Mouse (Mus musculus): ENCODE data around the gene Kcnip2. TPM values are rescaled to one million over a fixed set of nuclear protein-coding genes. Genes with fewer than 3 reads are reported as not detected.

The Kcnip2 gene
- polyA plus RNA-seq, 1 experiment from 2014 or later = 19.2 TPM

GRCm38 (mm10) chr19:45803408-45803807 is 12.5 kb downstream of the Kcnip2 start:
- Histone ChIP-seq H3K27me3 (replicated peaks; ENCODE audit: control insufficient read depth, insufficient read depth, low read length) (no peaks in the 10 kb centered on the region), H3K4me2 (ENCODE audit: low read length) (no peak overlapping the region), H3K9ac (ENCODE audit: low read depth, low read length) (0 out of 2 replicates have a peak overlapping the region, but pooled peaks have one; percentile 17), H3K4me3 (ENCODE audit: low read length) (no peak overlapping the region), H3K4me1 (ENCODE audit: control insufficient read depth, insufficient read depth, low read depth, low read length) (no peaks in the 10 kb centered on the region), H3K36me3 (ENCODE audit: control insufficient read depth, insufficient read depth, low read length) (no peaks in the 10 kb centered on the region), H3K9me3 (ENCODE audit: control insufficient read depth, low read length) (no peaks in the 10 kb centered on the region), H3K27ac (ENCODE audit: low read depth, low read length) (no peak overlapping the region)
- 19% methylated on average over 4 of the region's 4 CpGs for WGBS
- no peak for ATAC-seq

- H3K4me3 ChIP-seq (ENCODE audit: low read length) = no peak overlapping the region
- H3K27ac ChIP-seq (ENCODE audit: low read depth, low read length) = no peak overlapping the region
- ATAC-seq = no peak
- no peaks in the 10 kb centered on the region for H3K27me3 ChIP-seq (replicated peaks; ENCODE audit: control insufficient read depth, insufficient read depth, low read length)
- WGBS = 68% methylated on average over 4 of the region's 4 CpGs
- no peaks in the 10 kb centered on the region for H3K36me3 ChIP-seq (ENCODE audit: control insufficient read depth, insufficient read depth, low read length)
- no peaks in the 10 kb centered on the region for H3K4me1 ChIP-seq (ENCODE audit: control insufficient read depth, insufficient read depth, low read depth, low read length)
- H3K9me3 ChIP-seq (ENCODE audit: control insufficient read depth, low read length) = no peaks in the 10 kb centered on the region
- no peak overlapping the region for H3K4me2 ChIP-seq (ENCODE audit: low read length)
- H3K9ac ChIP-seq (ENCODE audit: low read depth, low read length) = no peak overlapping the region
Observed at GRCm38 (mm10) chr19:45802702-45803101, 13.2 kb downstream of the Kcnip2 start.

- no peak for ATAC-seq
- H3K27me3 ChIP-seq (replicated peaks; ENCODE audit: control insufficient read depth, insufficient read depth, low read length) = no peaks in the 10 kb centered on the region
- WGBS = 78% methylated on average over 15 of the region's 15 CpGs
Observed at GRCm38 (mm10) chr19:45796879-45797278, 19.0 kb downstream of the Kcnip2 start.

GRCm38 (mm10) chr19:45796061-45796556 is 19.8 kb downstream of the Kcnip2 start:
- Histone ChIP-seq H3K4me2 (ENCODE audit: low read length) (peak overlapping the region; percentile 33), H3K9ac (ENCODE audit: low read depth, low read length) (no peak overlapping the region), H3K9me3 (ENCODE audit: control insufficient read depth, low read length) (no peaks in the 10 kb centered on the region), H3K27me3 (replicated peaks; ENCODE audit: control insufficient read depth, insufficient read depth, low read length) (no peaks in the 10 kb centered on the region), H3K4me1 (ENCODE audit: control insufficient read depth, insufficient read depth, low read depth, low read length) (no peaks in the 10 kb centered on the region), H3K4me3 (ENCODE audit: low read length) (no peak overlapping the region), H3K36me3 (ENCODE audit: control insufficient read depth, insufficient read depth, low read length) (no peaks in the 10 kb centered on the region), H3K27ac (ENCODE audit: low read depth, low read length) (no peak overlapping the region)
- 13% methylated on average over 15 of the region's 15 CpGs for WGBS
- no peak for ATAC-seq

More at GRCm38 (mm10) chr19:45796879-45797278, 19.0 kb downstream of the Kcnip2 start:
- Histone ChIP-seq H3K4me2 (ENCODE audit: low read length) (no peak overlapping the region), H3K9ac (ENCODE audit: low read depth, low read length) (no peak overlapping the region), H3K36me3 (ENCODE audit: control insufficient read depth, insufficient read depth, low read length) (no peaks in the 10 kb centered on the region), H3K9me3 (ENCODE audit: control insufficient read depth, low read length) (no peaks in the 10 kb centered on the region), H3K27ac (ENCODE audit: low read depth, low read length) (no peak overlapping the region), H3K4me3 (ENCODE audit: low read length) (no peak overlapping the region), H3K4me1 (ENCODE audit: control insufficient read depth, insufficient read depth, low read depth, low read length) (no peaks in the 10 kb centered on the region)

GRCm38 (mm10) chr19:45795406-45795944 is 20.4 kb downstream of the Kcnip2 start:
- H3K9ac ChIP-seq (ENCODE audit: low read depth, low read length) = no peak overlapping the region
- no peak overlapping the region for H3K4me3 ChIP-seq (ENCODE audit: low read length)
- H3K4me2 ChIP-seq (ENCODE audit: low read length) = no peak overlapping the region; the same call in 1 of the 2 replicates
- no peak overlapping the region for H3K27ac ChIP-seq (ENCODE audit: low read depth, low read length)
- no peaks in the 10 kb centered on the region for H3K4me1 ChIP-seq (ENCODE audit: control insufficient read depth, insufficient read depth, low read depth, low read length)
- no peak for ATAC-seq
- no peaks in the 10 kb centered on the region for H3K9me3 ChIP-seq (ENCODE audit: control insufficient read depth, low read length)
- H3K36me3 ChIP-seq (ENCODE audit: control insufficient read depth, insufficient read depth, low read length) = no peaks in the 10 kb centered on the region
- no peaks in the 10 kb centered on the region for H3K27me3 ChIP-seq (replicated peaks; ENCODE audit: control insufficient read depth, insufficient read depth, low read length)
- 34% methylated on average over 15 of the region's 15 CpGs for WGBS

- no peaks in the 10 kb centered on the region for H3K27me3 ChIP-seq (replicated peaks; ENCODE audit: control insufficient read depth, insufficient read depth, low read length)
- no peaks in the 10 kb centered on the region for H3K4me1 ChIP-seq (ENCODE audit: control insufficient read depth, insufficient read depth, low read depth, low read length)
- no peaks in the 10 kb centered on the region for H3K36me3 ChIP-seq (ENCODE audit: control insufficient read depth, insufficient read depth, low read length)
- no peaks in the 10 kb centered on the region for H3K9me3 ChIP-seq (ENCODE audit: control insufficient read depth, low read length)
- no peak overlapping the region for H3K27ac ChIP-seq (ENCODE audit: low read depth, low read length)
- ATAC-seq = no peak
- no peak overlapping the region for H3K9ac ChIP-seq (ENCODE audit: low read depth, low read length)
- no peak overlapping the region for H3K4me3 ChIP-seq (ENCODE audit: low read length)
- WGBS = 76% methylated on average over 6 of the region's 6 CpGs
- no peak overlapping the region for H3K4me2 ChIP-seq (ENCODE audit: low read length)
Observed at GRCm38 (mm10) chr19:45794718-45795117, 21.1 kb downstream of the Kcnip2 start.

- Histone ChIP-seq H3K9ac (ENCODE audit: low read depth, low read length) (no peak overlapping the region), H3K4me3 (ENCODE audit: low read length) (no peak overlapping the region), H3K4me1 (ENCODE audit: control insufficient read depth, insufficient read depth, low read depth, low read length) (no peaks in the 10 kb centered on the region), H3K4me2 (ENCODE audit: low read length) (no peak overlapping the region), H3K27me3 (replicated peaks; ENCODE audit: control insufficient read depth, insufficient read depth, low read length) (no peaks in the 10 kb centered on the region), H3K36me3 (ENCODE audit: control insufficient read depth, insufficient read depth, low read length) (no peaks in the 10 kb centered on the region), H3K9me3 (ENCODE audit: control insufficient read depth, low read length) (no peaks in the 10 kb centered on the region), H3K27ac (ENCODE audit: low read depth, low read length) (no peak overlapping the region)
- no peak for ATAC-seq
- 84% methylated on average over 6 of the region's 6 CpGs for whole genome bisulfite sequencing
Observed at GRCm38 (mm10) chr19:45792404-45792803, 23.5 kb downstream of the Kcnip2 start.

- Histone ChIP-seq H3K27ac (ENCODE audit: low read depth, low read length) (no peak overlapping the region), H3K9me3 (ENCODE audit: control insufficient read depth, low read length) (no peaks in the 10 kb centered on the region), H3K4me2 (ENCODE audit: low read length) (no peak overlapping the region), H3K36me3 (ENCODE audit: control insufficient read depth, insufficient read depth, low read length) (no peaks in the 10 kb centered on the region), H3K27me3 (replicated peaks; ENCODE audit: control insufficient read depth, insufficient read depth, low read length) (no peaks in the 10 kb centered on the region), H3K9ac (ENCODE audit: low read depth, low read length) (no peak overlapping the region), H3K4me1 (ENCODE audit: control insufficient read depth, insufficient read depth, low read depth, low read length) (no peaks in the 10 kb centered on the region), H3K4me3 (ENCODE audit: low read length) (no peak overlapping the region)
- no peak for ATAC-seq
- 81% methylated on average over 13 of the region's 13 CpGs for WGBS
Observed at GRCm38 (mm10) chr19:45789888-45790874, 25.7 kb downstream of the Kcnip2 start.

GRCm38 (mm10) chr19:45789365-45789764 is 26.5 kb downstream of the Kcnip2 start:
- WGBS = 83% methylated on average over 7 of the region's 7 CpGs
- H3K4me3 ChIP-seq (ENCODE audit: low read length) = no peak overlapping the region
- no peaks in the 10 kb centered on the region for H3K9me3 ChIP-seq (ENCODE audit: control insufficient read depth, low read length)
- no peaks in the 10 kb centered on the region for H3K27me3 ChIP-seq (replicated peaks; ENCODE audit: control insufficient read depth, insufficient read depth, low read length)
- H3K9ac ChIP-seq (ENCODE audit: low read depth, low read length) = no peak overlapping the region
- H3K4me2 ChIP-seq (ENCODE audit: low read length) = no peak overlapping the region
- no peak for ATAC-seq
- no peaks in the 10 kb centered on the region for H3K36me3 ChIP-seq (ENCODE audit: control insufficient read depth, insufficient read depth, low read length)
- no peaks in the 10 kb centered on the region for H3K4me1 ChIP-seq (ENCODE audit: control insufficient read depth, insufficient read depth, low read depth, low read length)
- no peak overlapping the region for H3K27ac ChIP-seq (ENCODE audit: low read depth, low read length)
